Mouse (Mus musculus): ENCODE measurements around the gene Npb.
A peak's percentile ranks its signal among the peaks of the same experiment; 100 is the strongest.

Npb gene

DNA sequence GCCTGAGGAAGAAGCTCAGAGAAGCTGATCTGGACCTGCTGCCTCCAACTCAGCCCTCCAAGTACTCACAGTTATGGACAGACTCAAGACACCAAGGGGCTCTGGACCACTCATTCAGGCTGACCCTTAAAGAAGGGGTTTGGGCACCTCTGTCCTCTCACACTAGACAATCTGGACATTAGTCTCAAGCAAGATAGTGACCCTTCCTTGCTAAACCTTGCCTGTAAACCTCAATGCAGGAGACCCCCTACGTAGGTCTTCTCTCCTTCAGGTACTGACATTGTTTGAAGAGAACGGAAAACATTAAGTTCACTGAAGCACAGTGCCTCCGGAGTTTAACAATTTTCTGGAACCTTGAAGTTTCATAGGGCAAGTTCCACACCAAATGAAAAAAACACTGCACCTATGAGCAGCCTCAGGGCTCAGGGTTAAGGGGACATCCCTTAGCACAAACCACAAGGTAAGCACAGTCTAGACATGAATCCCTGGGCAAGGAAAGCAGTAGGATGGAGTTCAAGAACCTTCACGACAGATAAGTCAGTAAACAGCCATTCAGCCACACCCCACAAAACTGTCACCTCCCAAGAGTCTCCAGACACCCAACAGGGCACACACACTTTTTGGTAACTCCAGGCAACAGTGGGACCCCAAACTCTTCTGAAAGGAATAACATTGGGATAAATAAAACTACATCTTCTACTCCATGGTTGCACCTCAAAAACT lies 23.6 kb downstream of the Npb start:
- DNase-seq (ENCODE audit: low read depth, low spot score): no peak

DNA sequence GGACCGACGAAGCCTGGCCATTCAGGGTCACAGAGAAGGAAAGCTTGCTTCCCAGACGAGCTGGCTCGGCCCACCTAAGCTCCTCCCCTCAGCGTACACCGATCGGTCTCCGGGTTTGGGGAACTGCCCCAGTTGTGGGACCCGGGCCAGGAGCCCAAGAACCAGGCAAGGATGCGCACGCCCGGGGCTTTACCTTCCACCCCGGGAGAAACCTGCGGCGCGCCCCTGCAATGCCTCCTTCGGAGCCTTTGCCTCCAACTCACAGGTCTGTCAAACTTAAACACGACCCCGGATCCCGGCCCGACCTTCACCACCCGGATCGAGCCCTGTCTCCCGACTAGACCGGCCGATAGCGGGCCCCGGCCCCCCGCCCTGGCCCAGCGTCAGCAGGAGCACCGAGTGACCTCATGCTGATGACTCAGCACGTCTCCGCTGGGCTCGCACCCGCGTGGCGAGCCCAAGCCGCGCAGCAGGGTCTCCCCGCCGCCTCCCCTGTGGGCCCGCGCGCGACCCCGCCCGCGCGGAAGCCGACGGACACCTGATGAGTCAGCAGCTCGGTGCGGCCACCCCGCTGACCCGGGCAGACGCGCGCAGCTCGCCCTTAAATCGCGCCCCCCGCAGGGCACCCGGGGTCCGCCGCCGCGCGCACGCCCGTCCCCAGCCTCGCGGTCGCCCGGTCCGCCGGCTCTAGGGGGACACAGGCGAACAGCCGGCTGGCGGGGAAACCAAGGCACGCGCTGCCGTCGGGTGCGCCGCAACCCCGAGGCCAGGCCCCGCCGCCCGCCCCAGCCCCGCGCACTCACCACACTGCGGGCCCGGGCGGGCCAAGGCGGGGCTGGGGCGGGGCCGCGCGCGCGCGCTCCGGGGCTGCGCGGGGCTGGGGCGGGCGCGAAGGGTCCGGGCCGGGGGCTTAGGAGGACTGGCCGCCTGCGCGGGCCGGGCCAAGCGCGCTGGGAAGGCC lies 24.6 kb downstream of the Npb start:
- peak; percentile 81 for DNase-seq (ENCODE audit: low read depth, low spot score)

DNA sequence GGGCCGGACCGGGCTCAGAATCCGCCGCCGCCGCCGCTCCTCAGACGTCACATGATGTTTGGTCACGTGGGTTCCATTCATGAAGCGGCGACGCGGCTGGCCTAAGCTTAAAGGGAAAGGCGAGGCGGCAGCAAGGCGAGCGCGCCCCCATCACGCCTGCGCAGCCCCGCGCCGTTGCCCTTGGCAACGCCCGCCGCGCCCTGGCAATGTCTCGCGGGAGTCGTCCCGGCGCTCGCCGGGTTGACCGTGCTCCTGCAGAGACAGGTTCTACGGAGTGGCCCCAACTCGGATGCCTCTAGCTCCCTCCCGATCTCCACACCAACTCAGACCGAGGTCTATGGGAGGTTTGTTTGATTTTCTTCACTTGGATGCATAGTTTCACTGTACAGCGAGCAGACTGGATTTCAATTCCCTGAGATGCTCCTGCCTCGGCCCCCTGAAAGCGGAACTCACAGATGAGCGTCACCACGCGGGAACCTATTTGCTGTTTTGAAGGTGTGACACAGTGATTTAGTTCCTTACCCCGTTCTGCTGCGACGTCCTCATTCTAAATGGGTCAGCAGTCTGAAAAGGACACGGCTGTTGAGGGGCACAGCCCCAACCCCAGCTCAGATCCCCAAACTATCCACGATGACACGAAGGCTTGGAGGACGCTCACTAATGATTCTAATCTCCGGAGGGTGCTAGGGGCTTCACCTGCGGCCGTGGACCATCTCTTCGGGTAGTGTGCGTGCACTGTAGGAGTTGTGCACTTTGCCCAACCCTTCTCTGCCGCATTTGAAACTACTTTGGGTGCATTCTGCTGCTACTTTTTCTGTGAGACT lies 25.5 kb downstream of the Npb start, which contains the start of gene Mafg:
Gene Mafg (minus strand): TSS at position 81 of the 824 bp plus-strand sequence.
- peak; percentile 95 for DNase-seq (ENCODE audit: low read depth, low spot score)

DNA sequence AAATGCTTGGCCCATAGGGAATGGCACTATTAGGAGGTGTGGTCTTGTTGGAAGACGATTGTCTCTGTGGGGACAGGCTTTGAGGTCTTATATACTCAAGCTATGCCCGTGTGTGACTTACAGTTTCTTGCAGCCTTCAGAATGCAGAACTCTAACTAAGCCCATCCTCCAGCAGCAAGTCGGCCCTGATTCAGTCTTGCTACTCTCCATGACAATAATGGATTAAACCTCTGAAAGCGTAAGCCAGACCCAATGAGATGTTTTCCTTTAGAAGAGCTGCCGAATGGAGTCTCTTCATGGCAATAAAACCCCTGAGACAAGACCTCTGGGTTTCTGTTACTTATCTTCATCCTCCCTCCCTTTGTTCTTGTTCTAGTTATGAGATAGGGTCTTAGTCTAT lies 26.5 kb downstream of the Npb start:
- DNase-seq (ENCODE audit: low read depth, low spot score): no peak

DNA sequence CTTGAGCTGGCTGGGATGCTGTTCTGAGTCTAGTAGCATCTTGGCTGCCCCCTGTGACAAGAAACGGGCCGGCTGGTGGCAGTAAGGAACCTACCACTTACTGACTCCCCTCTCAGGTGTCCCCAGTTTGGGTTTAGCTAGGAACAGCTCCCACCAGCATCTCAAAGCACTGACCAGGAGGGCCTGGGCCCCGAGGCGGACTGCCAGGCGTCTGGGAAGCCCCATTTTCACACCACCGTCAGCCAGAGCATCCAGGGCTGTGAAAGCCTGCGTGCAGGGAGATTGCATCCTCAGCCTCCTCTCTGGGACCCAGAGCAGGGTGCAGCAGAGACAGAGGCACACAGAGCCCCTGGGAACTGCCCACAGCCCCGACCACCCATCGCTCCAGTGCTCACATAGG lies 33.0 kb downstream of the Npb start:
- DNase-seq (ENCODE audit: low read depth, low spot score): no peak

DNA sequence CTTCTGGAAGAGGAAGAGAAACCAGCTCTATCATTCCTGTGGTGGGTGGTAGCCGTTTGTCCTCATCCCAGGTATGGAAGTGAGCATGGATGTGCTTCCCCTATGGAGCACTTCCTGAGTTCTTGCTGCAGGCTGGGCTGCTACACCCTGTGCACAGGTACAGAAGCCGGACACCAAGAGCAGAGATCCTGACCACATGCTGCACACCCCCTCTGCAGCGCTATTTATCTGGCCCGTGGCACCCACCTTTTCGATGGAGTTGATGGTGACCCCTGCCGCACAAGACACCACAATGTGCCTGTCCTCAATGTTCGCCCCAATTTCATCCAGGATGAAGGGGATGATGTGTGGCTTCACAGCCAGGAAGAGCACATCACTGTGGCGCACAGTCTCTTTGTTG lies 33.6 kb downstream of the Npb start:
- DNase-seq (ENCODE audit: low read depth, low spot score): no peak

DNA sequence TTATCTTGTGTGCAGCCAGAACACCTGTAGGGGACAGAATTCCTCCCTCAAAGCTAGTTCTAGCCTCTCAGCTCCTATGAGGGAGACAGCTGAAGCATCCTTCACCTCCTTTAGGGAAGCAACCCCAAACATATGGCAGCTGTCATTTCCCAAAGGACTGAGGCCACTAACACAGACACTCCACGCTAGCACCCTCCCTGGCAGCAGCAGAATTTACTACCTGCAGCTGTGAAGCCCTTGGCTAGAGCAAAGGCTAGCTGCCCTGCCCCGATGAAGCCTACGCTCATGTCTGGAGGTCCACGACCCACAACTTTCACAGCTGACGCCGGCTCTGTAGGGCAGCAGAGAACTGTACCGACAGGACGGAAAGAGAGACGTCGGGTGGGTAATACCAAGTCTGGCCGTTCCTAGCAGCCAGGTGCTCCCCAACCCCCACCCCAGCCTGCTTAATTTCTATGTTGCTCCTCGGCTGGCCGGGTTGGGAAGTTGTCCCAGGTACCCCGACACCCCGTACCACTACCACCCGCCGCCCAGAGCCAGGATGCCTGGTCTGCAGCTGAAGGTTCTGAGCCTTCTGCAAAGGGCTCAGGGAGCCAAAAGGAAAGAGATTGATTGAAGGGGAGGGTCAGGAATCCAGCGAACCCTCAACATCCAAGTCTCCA lies 34.8 kb downstream of the Npb start:
- no peak for DNase-seq (ENCODE audit: low read depth, low spot score)

DNA sequence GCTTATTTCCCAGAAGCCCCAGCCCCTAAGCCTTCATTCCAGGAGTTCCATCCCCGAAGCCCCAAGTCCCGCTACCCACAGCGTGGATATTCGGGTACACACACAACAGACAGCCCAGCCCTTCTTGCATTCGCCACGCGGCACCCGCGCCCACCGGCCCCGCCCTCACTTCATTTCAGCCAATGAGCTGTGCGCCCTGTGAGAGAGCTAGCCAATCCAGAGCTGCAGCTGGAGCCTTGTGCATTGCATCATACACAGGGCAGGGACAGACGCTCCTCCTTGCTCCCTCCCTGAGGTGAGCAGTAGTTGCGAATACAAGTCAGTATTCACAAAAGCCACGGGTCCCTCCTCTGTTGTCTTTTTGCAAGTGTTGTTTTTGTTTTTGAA lies 35.3 kb downstream of the Npb start, which contains the start of gene Pycr1:
Gene Pycr1 (minus strand): TSS at position 169 of the 387 bp plus-strand sequence.
- DNase-seq (ENCODE audit: low read depth, low spot score): peak; percentile 90

DNA sequence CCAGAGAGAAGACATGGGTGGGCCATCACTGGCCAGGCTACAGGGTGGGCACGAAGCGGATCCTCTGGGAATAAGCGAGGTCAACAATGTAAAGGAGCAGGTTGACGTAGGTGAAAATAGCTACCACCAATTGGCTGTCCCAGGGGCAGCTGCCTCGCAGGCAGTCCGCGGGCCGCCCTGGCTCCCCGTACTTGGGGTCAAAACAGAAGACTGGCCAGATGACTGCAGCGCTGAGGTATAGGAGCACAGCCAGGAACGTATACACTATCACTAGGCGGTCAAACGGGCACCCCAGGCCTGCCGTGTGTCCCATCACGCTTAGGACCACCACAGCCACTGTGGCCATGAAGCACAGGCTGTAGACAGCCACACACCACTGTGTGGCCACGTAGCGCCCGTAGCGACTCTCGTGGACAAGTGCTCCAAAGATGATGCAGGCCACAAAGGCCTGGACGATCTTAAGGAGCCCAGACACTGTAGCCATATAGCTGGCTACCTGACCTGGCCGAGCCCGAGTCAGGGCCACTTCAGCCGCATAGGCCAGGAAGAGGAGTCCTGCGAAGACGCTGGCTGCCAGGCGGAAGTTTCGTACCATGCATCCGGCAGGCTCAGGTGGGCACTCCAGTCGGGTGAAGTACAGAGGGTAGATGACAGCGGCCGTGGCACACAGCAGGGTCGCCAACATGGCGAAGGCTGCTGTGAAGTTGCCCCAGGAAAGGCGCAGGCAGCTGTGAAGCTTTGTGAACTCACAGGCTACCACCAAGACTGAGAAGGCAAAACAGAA lies 39.0 kb downstream of the Npb start:
- no peak for DNase-seq (ENCODE audit: low read depth, low spot score)

DNA sequence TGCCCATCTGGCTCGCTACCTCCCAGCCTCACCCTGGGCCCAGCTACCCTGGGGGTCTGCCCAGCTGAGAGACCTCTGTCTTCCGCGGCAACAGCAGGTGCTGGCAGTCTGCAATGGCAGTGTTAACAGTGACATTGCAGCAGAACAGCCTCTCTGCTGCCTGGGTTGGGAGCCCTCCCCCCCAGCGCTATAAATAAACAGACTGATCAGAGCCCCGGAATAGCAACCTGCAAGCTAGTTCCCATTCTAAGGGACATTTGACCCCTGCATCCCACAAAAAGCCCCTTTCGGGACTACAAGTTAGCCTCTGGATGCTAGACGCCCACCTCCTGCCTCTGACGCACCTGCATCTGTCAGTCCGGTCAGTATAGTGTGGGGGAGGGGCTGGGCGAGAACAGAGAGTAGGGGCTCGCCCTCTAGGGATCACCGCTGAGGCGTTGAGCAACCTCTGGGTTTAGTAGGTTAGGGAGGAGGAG lies 39.8 kb downstream of the Npb start, which contains the start of gene Myadml2:
Gene Myadml2 (minus strand): TSS at position 158 of the 476 bp plus-strand sequence.
- peak; percentile 79 for DNase-seq (ENCODE audit: low read depth, low spot score)

DNA sequence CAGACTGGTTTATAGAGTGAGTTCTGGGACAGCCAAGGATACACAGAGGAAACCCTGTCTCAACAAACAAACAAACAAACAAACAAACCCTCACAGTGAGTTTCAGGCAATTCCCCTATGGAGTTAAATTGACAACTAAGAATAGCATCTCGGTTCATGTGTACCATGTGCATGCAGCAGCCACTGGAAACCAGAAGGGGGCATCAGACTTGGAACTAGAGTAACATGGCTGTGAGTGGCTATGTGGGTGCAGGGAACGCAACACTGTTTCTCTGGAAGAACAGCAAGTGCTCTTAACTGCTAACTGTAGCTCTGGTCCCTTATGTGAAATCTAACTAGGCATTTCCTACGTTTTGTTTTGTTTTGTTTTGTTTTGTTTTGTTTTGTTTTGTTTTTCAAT lies 43.6 kb downstream of the Npb start:
- no peak for DNase-seq (ENCODE audit: low read depth, low spot score)

DNA sequence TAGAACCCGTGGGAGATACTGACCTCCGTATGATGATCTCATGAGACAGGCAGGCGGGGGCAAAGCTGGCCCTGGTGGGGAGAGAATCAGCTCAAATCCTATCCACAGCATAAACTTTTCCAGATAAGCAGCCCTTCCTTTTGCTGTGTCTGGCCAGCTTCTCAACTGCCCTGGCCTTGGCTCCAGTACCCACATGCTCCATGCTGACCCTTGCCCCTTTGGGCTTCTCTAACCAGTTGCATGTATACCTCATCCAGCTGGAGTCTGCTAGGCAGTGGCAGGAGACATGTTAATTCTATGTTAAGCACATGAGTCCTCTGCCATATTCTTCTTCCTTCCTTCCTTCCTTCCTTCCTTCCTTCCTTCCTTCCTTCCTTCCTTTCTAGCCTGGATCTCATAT lies 46.5 kb downstream of the Npb start:
- DNase-seq (ENCODE audit: low read depth, low spot score): no peak

DNA sequence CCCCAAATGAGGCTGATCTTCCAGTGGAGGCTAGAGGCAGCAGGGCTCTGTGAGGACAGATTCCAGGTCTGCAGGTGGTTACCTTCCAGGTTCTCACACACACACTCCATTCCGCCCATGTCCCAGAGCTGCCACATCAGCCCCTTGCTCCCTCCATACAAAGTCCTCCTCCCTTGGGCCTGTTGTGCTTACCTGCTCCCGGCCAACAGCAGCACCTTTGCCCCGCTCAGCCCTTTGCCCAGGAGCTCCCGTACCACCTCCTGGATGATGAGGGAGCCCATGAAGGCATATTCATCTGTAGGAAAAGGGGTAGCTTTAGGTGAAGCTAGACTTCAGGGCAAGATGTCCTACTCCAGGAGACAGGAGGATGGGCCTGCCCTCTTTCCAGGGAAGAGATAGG lies 49.0 kb downstream of the Npb start:
- no peak for DNase-seq (ENCODE audit: low read depth, low spot score)

Data from skeletal muscle tissue, adult 2 months (tissue).